Mouse (Mus musculus): Measurements from ENCODE around the gene Pttg1.

- no peak for TF ChIP-seq CTCF (IDR thresholded peaks at IDR 0.05)
- no peak for TF ChIP-seq EP300 (IDR thresholded peaks at IDR 0.05)
Measured at GRCm38 (mm10) chr11:43408888-43409287, 17.2 kb downstream of the Pttg1 start.
